Mouse (Mus musculus) fibroblast of lung, adult 2 months (primary cell): Measurements from ENCODE around the gene Pnrc2.

Experiments used
- DNase-seq: peaks from one replicate; pipeline ENCODE4 v3.0.0-alpha.2; 2011; ENCODE audit warnings: low read depth

Gene Pnrc2

DNA sequence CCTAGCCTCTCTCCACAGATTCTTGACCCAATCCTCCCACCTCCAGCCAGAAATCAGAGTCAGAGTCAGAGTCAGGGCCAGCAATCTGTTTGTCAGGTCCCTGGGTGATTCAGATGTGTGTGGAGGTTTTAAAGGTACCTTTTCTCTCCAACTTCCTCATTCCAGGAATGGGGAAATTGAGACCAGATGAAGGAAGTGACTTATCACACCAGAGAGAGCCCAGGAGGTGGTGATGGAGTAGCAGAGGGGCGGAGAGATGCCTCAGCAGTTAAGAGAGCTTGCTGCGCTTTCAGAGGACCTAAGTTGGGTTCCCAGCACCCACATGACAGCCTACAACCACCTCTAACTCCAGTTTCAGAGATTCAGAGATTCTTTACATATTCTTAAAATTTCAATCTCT, 17.9 kb upstream of the Pnrc2 start:
- DNase-seq, result no peak

GRCm38 (mm10) chr4:135889884-135890283, 16.2 kb upstream of the Pnrc2 start:
- no peak for DNase-seq

- DNase-seq, result no peak
These were observed 15.7 kb upstream of the Pnrc2 start for GRCm38 (mm10) chr4:135889146-135889883.

DNA sequence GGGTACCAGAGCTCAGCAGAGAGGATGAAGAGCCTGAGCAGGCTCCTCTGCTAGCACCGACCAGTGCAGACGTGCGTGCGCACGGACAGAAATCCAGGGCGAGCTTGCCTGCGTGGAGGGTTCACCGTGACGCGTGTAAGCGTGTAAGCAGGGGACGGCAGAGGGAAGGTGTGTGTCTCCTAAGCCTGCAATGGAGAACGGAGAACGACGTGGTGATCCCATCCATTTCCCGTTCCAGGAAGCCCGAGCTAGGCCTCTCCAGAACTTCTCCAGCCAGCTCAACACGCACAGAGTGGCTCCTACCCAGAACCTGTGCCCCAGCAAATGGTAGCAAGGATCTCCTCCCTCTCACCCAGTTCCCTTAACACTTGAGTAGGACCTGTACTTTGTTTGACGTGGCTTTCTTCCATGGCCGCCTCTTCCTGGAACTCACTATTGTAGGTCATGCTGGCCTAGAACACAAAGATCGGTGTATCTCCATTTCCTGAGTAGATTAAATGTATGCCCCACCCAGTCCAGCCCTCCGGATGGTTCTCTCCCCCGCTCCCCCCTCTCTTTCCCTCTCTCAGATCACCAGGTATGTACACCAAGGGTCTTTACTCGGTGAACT, 14.9 kb upstream of the Pnrc2 start:
- no peak for DNase-seq

- DNase-seq, result no peak
These were observed 12.5 kb upstream of the Pnrc2 start for GRCm38 (mm10) chr4:135886184-135886583.

GRCm38 (mm10) chr4:135885676-135886075, 12.0 kb upstream of the Pnrc2 start:
- no peak for DNase-seq

GRCm38 (mm10) chr4:135884531-135884930, 10.9 kb upstream of the Pnrc2 start:
- no peak for DNase-seq

DNA sequence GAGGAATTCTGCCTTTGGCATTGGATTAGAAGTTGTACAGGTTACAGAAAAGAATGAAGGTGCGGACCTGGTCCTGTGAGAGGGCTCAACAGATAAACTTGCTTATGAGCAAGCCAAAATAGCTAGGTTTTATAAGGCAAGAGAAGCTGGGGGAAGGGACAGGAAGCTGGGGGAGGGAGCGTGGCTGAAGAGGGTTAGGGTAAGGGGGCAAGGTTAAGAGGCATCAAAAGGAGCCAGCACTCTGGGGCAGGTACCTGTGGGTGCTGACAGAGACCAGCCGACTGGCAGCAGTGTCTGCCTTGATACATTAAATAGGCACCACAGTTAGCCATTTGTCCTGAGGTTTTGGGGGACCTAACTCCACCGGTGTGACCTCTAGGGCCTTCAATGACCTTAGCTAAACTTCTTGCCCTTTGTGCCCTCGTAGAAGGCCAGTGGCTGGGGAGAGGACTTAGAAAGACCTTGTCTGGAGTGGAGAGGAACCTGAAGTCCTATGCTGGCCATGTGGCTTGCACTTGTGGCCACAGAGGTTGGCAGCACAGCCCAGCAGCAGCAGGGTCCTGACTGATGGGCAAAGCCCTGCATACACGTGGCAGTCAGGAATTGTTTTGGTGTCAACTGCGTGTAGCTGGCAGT, 10.3 kb upstream of the Pnrc2 start:
- no peak for DNase-seq

DNA sequence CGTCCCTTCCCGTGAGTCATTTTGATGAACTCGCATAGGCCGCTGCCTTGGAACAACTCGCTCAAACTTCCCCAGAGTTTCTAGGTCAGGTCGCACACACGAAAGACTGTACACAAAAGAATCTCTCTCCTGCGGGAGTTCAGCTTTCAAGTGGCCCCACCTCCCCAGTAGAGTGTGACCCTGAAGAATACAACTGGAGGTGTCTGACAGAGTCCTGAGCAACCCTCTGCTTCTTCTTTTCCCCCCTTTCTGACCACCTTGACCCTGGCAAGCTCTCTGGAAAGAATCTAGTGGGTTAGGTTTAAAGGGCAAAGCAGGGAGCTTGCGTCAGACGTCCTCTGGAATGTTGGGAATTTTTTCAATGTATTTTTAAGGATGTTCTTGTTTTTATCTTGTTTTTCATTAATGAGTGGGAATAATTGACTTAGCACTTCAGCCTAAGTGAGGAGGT, 9.8 kb upstream of the Pnrc2 start:
- DNase-seq, result no peak

GRCm38 (mm10) chr4:135882023-135882422, 8.4 kb upstream of the Pnrc2 start:
- DNase-seq, result no peak

DNA sequence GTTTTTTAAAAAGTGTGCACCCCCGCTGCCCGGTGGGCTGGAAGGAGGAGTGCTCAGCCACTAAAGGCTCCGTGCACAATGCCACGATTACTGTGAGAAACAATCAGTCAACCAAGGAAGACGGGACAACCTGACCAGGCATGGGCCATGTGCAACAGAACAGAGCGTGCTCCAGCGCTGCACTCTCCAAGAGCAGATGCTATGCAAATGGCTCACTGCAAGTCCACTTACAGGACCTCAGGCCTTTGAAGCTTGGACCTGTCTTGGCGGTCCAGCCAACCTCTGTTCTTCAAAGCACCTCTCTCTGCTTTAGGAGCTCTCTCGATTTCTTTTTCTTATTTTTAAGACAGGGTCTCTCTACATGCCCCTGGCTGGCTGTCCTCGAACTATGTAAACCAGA, 6.9 kb upstream of the Pnrc2 start:
- DNase-seq, result no peak

DNA sequence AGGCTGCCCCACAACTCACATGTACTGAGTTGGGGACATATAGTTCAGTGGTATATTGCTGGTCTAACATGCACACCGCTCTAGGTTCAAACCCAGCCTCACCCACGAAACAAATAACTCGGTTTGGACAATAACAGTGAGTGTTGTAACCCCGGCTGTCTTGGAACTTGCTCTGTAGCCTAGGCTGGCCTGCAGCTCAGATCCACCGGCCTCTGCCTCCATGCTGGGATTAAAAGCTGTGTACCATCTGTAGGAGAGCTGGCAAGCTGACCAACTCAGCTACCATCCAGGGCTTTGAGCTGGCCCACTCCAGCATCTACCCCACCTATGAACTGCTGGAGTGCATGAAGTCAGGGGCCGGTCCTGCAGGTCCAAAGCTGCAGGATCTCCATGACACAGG, 6.4 kb upstream of the Pnrc2 start:
- DNase-seq, result no peak

DNA sequence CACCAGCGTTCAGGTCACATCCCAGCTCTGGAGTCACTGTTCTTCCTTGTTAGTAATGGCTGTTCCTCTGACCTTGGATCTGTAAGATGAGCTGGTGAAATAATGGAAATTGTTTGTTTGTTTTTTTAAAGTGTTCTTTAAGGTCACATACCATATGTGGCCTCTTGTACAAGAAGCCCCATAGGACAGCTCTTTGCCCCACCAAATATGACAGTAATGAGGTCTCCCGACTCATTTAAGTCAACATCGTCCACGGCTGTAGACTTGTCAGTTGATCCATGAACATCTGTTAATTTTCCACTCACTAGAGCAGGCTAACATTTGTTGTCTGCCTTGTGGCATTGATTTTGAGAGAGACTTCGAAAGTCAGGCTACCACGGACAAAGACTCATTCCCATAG, 5.4 kb upstream of the Pnrc2 start:
- no peak for DNase-seq

- DNase-seq, result no peak
These were observed 4.1 kb upstream of the Pnrc2 start for GRCm38 (mm10) chr4:135877742-135878141.

GRCm38 (mm10) chr4:135876583-135877020, 3.0 kb upstream of the Pnrc2 start:
- peak; percentile 97 for DNase-seq

GRCm38 (mm10) chr4:135875991-135876582, 2.4 kb upstream of the Pnrc2 start:
- no peak for DNase-seq

- no peak for DNase-seq
These were observed 1.9 kb upstream of the Pnrc2 start for GRCm38 (mm10) chr4:135875546-135875945.

DNA sequence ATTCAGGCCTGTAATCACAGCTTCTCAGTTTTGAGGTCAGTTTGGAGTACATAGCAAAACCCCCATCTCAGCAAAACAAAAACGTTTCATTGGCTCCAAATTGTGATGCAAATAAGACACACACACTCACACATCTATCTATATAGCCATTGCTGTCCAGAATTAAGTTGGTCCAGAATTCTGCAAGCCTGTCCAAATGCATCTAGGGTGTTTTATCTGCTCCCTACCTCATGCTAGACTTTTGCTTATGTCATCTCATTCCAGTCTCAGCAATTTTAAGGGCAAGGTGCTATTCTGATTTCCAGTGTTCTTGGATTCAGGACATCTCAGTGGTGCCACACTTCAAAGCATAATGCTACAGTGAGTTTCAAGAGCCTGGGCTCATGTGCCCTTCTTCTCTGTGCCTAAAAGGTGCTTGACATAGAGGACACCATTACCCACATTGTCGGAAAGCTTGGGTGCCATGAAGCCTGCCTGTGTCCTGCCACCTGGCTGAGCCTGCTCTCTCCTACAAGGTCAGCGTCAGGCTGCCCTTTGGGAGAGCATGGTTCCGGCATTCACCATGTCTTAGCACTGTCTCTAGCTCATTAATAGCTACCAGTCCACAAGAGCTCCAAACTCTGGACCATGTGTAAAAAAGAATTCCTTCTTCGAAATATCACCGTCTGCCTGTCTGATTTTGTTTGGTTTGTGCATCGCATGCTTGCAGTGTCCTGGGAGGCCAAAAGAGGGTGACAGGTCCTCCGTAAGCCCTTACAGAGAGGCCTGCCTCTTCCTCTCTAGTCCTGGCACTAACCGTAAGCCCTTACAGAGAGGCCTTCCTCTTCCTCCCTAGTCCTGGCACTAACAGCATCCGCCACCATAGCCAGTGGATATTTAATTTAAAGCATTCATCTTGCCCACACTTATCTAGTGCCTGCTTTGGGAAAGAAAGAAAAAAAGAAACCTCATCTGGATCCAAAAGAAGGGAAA, 1.2 kb upstream of the Pnrc2 start:
- no peak for DNase-seq

DNA sequence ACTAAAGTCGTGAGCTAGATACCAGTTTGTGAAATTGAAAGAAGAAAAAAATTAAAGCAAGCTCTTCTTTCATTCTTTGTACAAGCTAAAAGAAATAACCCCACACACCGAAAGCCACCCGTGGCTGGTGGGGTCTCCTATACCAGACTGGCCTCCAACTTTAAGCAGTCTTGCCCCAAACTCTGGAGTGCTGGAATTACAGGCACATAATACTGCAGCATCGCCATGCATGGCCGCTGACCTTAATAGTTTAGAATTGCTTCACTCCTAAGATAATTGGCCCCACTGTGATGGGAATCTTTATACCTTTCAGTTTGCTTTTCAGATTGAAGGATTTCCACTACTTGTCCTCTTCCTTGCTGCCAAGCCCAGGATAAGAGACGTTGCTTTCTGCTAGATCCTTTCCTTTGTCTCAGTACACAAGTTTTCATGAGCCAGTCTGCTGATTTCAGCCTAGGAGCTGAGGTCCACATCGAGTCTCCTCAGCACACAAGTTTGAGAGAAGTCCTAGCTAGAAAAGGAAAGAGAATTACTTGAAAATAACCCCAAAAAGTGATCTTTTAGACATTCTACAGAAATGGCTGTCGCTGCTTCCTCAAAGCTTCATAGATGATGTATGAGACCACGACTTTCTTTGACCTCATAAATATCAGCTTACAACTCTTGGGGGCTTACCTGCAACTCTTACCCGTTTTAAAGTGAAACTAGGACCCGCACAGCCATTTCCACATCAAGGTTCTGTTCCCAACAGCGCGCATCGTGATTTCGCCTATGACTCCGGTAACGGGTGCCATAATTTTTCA, 860 bp downstream of the Pnrc2 start:
- no peak for DNase-seq

DNA sequence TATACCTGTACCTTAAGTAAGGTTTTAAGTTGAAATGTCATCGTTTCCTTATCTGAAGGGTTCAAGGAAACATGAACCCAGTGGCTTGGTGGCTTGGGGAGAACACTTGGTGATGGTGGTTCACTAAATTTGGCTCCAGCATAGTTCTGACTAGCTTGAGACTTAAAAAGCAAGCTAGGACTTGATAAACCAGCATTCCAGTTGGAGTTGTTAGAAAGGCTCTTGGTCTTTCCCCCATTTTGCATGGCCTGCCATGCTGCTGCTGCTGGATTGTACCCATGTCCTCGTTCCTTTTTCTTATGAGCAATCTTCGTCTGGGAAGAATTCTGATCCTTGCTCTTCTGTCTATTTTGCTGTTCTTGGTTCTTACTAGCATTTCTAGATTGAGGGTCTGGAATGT, 1.6 kb downstream of the Pnrc2 start:
- DNase-seq, result no peak
